Mouse (Mus musculus) liver, embryonic 16.5 days (tissue): ENCODE measurements around the gene Impdh2. TPM values are rescaled to one million over a fixed set of nuclear protein-coding genes. Genes with fewer than 3 reads are reported as not detected.

Experiments
- ATAC-seq: fragments of 200-750 bp; cut with Nextera tagmentation; 2 replicates; pipeline ENCODE4 v1.8.0; 2017; ENCODE audit warnings: low read depth, mild to moderate bottlenecking, moderate number of reproducible peaks, moderate library complexity
- H3K27ac ChIP-seq: fragments of 300-500 bp; sonication (generic); 2 replicates; pipeline ENCODE4 v1.5.1; 2014; ENCODE audit warnings: mild to moderate bottlenecking, low read length
- H3K27me3 ChIP-seq: fragments of 300-500 bp; sonication (generic); 2 replicates; pipeline ENCODE4 v1.6.1; 2014; ENCODE audit warnings: low read depth, low read length, mixed read lengths; ENCODE audit not compliant: control insufficient read depth, insufficient read depth
- H3K36me3 ChIP-seq: fragments of 300-500 bp; sonication (generic); 2 replicates; pipeline ENCODE4 v1.6.1; 2014; ENCODE audit warnings: mild to moderate bottlenecking; ENCODE audit not compliant: control insufficient read depth, insufficient read depth
- H3K4me1 ChIP-seq: fragments of 300-500 bp; sonication (generic); 2 replicates; pipeline ENCODE4 v1.6.1; 2014; ENCODE audit warnings: low read depth, low read length, mixed read lengths; ENCODE audit not compliant: control insufficient read depth
- H3K4me2 ChIP-seq: fragments of 300-500 bp; sonication (generic); 2 replicates; pipeline ENCODE4 v1.6.1; 2014; ENCODE audit warnings: low read depth, low read length, mixed read lengths
- H3K4me3 ChIP-seq: fragments of 300-500 bp; sonication (generic); 2 replicates; pipeline ENCODE4 v1.5.1; 2014; ENCODE audit warnings: low read depth, mild to moderate bottlenecking, low read length
- H3K9ac ChIP-seq: fragments of 300-500 bp; sonication (generic); 2 replicates; pipeline ENCODE4 v1.6.1; 2014; ENCODE audit warnings: low read depth, low read length
- H3K9me3 ChIP-seq: fragments of 300-500 bp; sonication (generic); replicated peaks from 2 replicates; pipeline ENCODE4 v1.6.1; 2016; ENCODE audit warnings: low read length; ENCODE audit not compliant: control insufficient read depth
- WGBS: fragments of 180-500 bp; shearing (Covaris S2); extraction: QIAGEN DNeasy Blood & Tissue Kit; methylation state at CpG from one replicate; pipeline ENCODE4 v1.1.7; 2014; ENCODE audit not compliant: insufficient replicate concordance; 5-methylcytosine and 5-hydroxymethylcytosine counted together
- polyA plus RNA-seq: library from polyadenylated mRNA; unstranded; fragments of >200 nt; fragmentation: Nextera tagmentation; extraction: Ambion mirVana; gene quantifications from 2 replicates; pipeline ENCODE4 v1.2.1, GENCODE M21; 2015

Gene Impdh2
- polyA plus RNA-seq, 1 experiment from 2014 or later: 80.0 TPM

DNA sequence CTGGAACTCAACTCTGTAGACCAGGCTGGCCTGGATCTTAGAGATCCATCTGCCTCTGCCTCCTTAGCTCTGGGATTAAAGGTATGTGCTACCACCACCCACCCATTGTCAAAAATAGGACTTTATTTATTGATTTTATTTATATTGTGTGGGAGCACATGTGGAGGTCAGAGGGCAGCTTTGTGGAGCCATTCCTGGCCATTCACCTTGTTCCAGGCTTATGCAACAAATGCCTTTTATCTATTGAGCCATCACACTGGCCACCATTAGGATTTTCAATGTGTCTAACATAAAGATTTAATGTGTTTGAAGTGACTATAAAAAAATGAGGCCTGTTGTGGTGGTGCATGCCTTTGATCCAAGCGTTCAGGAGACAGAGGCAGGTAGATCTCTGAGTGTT, 28.6 kb upstream of the Impdh2 start:
- Histone ChIP-seq H3K4me2 (no peak overlapping the region), H3K9ac (no peak overlapping the region), H3K4me1 (no peaks in the 10 kb centered on the region), H3K4me3 (no peak overlapping the region), H3K27me3 (no peaks in the 10 kb centered on the region), H3K36me3 (peaks cover 53% of the 10 kb centered on the region), H3K27ac (no peak overlapping the region), H3K9me3 (no peaks in the 10 kb centered on the region)
- ATAC-seq: no peak
- WGBS: 96% methylated on average over 1 of the region's 1 CpGs

DNA sequence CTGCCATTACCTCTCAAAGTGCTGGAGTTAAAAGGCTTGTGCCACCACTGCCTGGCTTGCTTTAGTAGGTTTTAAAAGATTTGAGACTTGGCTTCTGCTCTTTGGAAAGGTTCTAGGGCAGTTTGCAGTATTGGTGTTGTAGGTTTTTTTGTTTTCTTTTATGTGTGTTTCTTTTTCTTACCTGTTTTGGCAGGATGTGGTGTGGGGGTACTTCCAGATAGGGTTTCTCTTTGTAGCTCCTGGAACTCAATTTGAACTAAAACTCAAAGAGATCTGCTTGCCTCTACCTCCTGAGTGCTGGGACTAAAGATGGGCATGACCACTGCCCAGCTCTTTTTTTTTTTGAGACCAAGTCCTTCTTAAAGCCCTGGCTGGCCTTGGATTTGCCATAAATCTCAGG, 19.2 kb upstream of the Impdh2 start:
- no peak for ATAC-seq
- H3K4me1 ChIP-seq: no peaks in the 10 kb centered on the region
- no peak overlapping the region; the same call in 1 of the 2 replicates for H3K9ac ChIP-seq
- no peaks in the 10 kb centered on the region for H3K27me3 ChIP-seq
- H3K4me3 ChIP-seq: no peak overlapping the region
- no peaks in the 10 kb centered on the region for H3K9me3 ChIP-seq
- H3K4me2 ChIP-seq: no peak overlapping the region
- peaks cover 52% of the 10 kb centered on the region for H3K36me3 ChIP-seq
- no peak overlapping the region for H3K27ac ChIP-seq

DNA sequence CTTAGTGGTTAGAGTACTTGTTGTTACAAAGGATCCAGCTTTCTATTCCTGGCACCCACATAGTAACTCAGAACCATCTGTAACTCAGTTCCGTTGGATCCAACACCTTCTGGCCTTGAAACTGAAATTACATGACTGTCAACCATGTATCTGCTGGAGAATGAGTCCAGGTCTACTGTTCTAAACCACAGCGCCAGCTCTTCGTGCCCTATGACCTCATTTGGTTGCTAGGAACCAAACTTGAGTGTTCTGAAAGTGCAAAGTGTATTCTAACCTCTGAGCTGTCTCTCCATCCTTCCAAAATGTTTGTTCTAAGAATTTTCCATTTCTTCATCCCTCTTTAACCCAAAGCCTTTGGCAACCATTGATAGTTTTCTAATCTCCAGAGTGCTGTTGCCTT, 14.1 kb upstream of the Impdh2 start:
- Histone ChIP-seq H3K9ac (no peak overlapping the region), H3K36me3 (peaks cover 72% of the 10 kb centered on the region), H3K4me2 (no peak overlapping the region), H3K9me3 (no peaks in the 10 kb centered on the region), H3K4me3 (no peak overlapping the region), H3K4me1 (no peaks in the 10 kb centered on the region; the same call in 1 of the 2 replicates), H3K27me3 (no peaks in the 10 kb centered on the region), H3K27ac (no peak overlapping the region)
- no peak for ATAC-seq
- 83% methylated on average over 3 of the region's 3 CpGs for WGBS

DNA sequence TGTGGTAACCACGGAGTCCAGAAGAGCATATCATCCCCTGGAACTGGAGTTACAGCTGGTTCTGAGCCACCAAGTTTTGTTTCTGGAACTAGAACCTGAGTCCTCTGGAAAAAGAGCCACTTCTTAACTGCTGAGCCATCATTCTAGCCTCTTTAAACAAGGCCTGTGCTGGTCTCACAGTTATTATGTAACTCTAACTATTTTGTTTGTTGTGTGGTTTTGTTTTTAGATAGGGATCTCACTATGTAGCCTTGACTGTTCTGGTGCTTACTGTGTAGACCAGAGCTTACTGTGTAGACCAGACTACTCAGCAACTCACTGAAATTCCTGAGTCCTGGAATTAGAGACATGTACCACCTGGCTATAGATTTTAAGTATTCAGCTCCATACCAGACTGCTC, 13.2 kb upstream of the Impdh2 start:
- no peak overlapping the region for H3K4me3 ChIP-seq
- no peak for ATAC-seq
- H3K27me3 ChIP-seq: no peaks in the 10 kb centered on the region
- H3K36me3 ChIP-seq: peaks cover 65% of the 10 kb centered on the region
- H3K9ac ChIP-seq: no peak overlapping the region
- H3K27ac ChIP-seq: no peak overlapping the region
- no peaks in the 10 kb centered on the region; the same call in 1 of the 2 replicates for H3K4me1 ChIP-seq
- H3K9me3 ChIP-seq: no peaks in the 10 kb centered on the region
- no peak overlapping the region for H3K4me2 ChIP-seq
- 72% methylated on average over 1 of the region's 1 CpGs for WGBS

DNA sequence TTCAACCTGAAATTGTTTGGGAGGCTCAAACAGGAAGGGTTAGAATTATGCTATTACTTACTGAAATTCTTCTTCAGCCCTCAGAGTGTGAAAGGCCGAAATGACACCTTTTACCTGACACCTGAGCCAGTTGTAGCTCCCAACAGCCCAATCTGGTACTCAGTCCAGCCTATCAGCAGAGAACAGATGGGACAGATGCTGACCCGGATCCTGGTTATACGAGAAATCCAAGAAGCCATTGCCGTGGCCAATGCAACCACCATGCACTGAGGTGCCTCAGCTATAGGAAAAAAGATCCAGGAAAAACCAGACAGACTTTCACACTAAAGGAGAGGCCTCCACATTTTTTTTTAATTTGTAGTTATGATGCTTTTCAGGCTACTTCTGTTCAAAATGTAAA, 917 bp upstream of the Impdh2 start:
- Histone ChIP-seq H3K4me2 (no peak overlapping the region), H3K36me3 (peaks cover 52% of the 10 kb centered on the region)

DNA sequence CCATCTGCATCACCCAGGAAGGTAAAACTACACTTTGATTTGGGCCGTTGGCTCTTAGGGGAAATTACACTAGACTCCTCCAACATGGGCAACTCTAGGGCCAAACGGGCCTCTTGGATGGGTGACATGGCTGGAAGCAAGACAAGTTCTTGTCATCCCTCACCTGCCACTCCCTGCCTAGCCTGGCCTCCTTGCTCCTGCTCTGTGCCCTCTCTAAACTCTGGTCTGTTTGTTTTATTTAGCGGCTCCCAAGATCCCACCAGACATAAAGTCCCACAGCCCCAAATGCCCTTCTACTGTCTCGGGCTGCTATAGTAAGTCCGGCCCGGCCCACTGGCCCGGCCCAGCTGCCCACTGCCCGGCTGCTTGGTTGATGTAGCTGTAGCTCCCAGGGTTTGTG, 3.6 kb downstream of the Impdh2 start:
- Histone ChIP-seq H3K9ac (no peak overlapping the region), H3K36me3 (peaks cover 18% of the 10 kb centered on the region)

More for the DNA sequence above, 917 bp upstream of the Impdh2 start:
- peaks cover 22% of the 10 kb centered on the region for H3K4me1 ChIP-seq
- H3K9me3 ChIP-seq: no peaks in the 10 kb centered on the region
- H3K4me3 ChIP-seq: no peak overlapping the region
- H3K27me3 ChIP-seq: no peaks in the 10 kb centered on the region
- ATAC-seq: no peak
- H3K27ac ChIP-seq: no peak overlapping the region
- H3K9ac ChIP-seq: no peak overlapping the region
- WGBS: 64% methylated on average over 4 of the region's 4 CpGs

GRCm38 (mm10) chr9:108564131-108564530, 4.0 kb downstream of the Impdh2 start:
- no peak overlapping the region for H3K4me3 ChIP-seq
- peaks cover 48% of the 10 kb centered on the region for H3K4me1 ChIP-seq
- 41% methylated on average over 7 of the region's 7 CpGs for WGBS
- H3K9ac ChIP-seq: no peak overlapping the region
- ATAC-seq: no peak
- no peaks in the 10 kb centered on the region for H3K27me3 ChIP-seq
- peaks cover 14% of the 10 kb centered on the region for H3K36me3 ChIP-seq
- no peak overlapping the region for H3K27ac ChIP-seq
- no peak overlapping the region for H3K4me2 ChIP-seq
- H3K9me3 ChIP-seq: no peaks in the 10 kb centered on the region

More for the DNA sequence above, 3.6 kb downstream of the Impdh2 start:
- Histone ChIP-seq H3K4me2 (no peak overlapping the region), H3K9me3 (no peaks in the 10 kb centered on the region), H3K4me1 (peaks cover 43% of the 10 kb centered on the region), H3K27ac (no peak overlapping the region), H3K27me3 (no peaks in the 10 kb centered on the region), H3K4me3 (no peak overlapping the region)
- 87% methylated on average over 8 of the region's 8 CpGs for WGBS
- no peak for ATAC-seq

DNA sequence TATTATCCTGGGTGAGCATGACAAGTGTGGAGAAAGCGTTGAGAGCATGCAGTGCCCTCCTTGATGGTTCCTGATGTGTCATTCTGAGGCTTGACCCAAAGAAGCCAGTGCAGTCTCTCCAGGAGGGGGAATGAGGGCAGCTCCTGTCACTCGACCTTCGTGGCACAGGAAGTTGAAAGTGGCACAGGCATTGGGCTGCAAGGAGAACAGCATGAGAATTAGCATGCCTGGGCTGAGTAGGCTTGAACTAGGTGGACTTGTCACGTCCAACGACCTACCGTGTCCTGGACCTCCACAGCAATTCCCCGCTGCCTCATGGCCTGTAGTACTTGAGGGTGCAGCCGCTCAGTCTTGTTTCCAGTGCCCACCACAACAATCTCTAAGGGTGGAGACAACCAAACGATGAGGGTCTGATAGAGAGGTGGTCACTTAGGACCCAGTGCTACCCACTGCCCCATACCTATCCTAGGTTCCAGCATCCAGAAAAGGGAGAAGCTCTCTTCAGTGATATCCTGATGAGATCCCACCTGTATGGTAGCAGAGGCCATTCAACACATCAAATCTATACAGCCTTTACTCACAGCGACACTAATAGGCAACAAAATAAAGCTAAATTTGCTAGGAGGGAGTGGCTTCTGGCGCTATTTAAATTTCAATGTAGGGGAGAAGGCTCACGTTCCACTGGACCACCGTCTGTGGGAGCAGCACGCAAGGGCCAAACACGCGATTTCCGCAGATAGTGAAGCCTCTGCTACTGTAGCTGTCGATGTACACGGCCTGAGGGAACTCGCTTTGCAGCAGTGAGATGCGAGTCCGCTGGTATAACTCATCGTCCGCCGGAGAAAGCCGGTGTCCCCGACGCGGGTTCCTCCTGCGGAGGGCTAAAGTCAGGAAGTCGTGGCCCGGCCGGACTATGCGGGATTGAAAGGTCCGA, 6.1 kb downstream of the Impdh2 start:
- ATAC-seq: no peak
- peak overlapping the region; percentile 87 for H3K4me3 ChIP-seq
- H3K36me3 ChIP-seq: peaks cover 12% of the 10 kb centered on the region
- peak overlapping the region; percentile 96 for H3K4me2 ChIP-seq
- H3K4me1 ChIP-seq: peaks cover 59% of the 10 kb centered on the region
- H3K27me3 ChIP-seq: no peaks in the 10 kb centered on the region
- no peaks in the 10 kb centered on the region for H3K9me3 ChIP-seq
- WGBS: 7% methylated on average over 35 of the region's 35 CpGs
- peak overlapping the region; percentile 90 for H3K27ac ChIP-seq
- H3K9ac ChIP-seq: peak overlapping the region; percentile 84
